Comparison of ENCODE assay signal across 2 mouse cellular contexts in the genomic region with DNA sequence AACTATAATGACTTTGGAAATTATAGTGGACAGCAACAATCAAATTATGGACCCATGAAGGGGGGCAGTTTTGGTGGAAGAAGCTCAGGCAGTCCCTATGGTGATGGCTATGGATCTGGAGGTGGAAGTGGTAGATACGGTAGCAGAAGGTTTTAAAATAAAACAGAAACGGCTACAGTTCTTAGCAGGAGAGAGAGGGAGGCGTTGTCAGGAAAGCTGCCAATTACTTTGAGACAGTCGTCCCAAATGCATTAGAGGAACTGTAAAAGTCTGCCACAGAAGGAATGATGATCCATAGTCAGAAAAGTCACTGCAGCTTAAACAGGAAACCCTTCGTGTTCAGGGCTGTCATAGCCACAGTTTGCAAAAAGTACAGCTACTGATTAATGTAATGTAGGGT. TPM values are rescaled to one million over a fixed set of nuclear protein-coding genes. Genes with fewer than 3 reads are reported as not detected.
"Had no signal": no experiment of that assay in that cellular context is flagged by ENCODE, and none has a peak within 500 bp of the region (broad histone marks: within the 10 kb centered on the region; RNA-seq: fewer than 3 reads in every experiment).

No protein-coding gene starts in this region.

RNA-seq across cellular contexts. Expression of a gene that starts 24.1 kb away (rescaled TPM):
- total RNA-seq: hematopoietic stem cell, adult 5-6 weeks had no signal
- polyA plus RNA-seq: inflammation-experienced regulatory T-cells, adult 6 months had no signal
